Mouse (Mus musculus): ENCODE data around the gene Rapgef2.

GRCm38 (mm10) chr3:79193001-79193400, 93.3 kb downstream of the Rapgef2 start:
- TF ChIP-seq GATA1 (IDR thresholded peaks at IDR 0.05; ENCODE audit: borderline replicate concordance, low read length) (no peak), FLI1 (IDR thresholded peaks at IDR 0.05; ENCODE audit: low read length) (no peak)

Data from megakaryocyte, embryonic 14.5 days (primary cell).